Mouse (Mus musculus) liver, embryonic 14.5 days (tissue): ENCODE data around the gene Eml2.

Experiments
- CTCF ChIP-seq: IDR thresholded peaks from 2 replicates; pipeline ENCODE4 v1.5.1; 2016; ENCODE audit warnings: antibody characterized with exemption, low read depth, control low read depth
- EP300 ChIP-seq: IDR thresholded peaks from 2 replicates; pipeline ENCODE4 v1.6.1; 2016; ENCODE audit warnings: antibody characterized with exemption, low read depth

GRCm38 (mm10) chr7:19136673-19137334, 39.4 kb upstream of the Eml2 start:
- no peak for TF ChIP-seq EP300
- no peak for TF ChIP-seq CTCF
